Mouse (Mus musculus) fat pad, adult 2 months (tissue): ENCODE results near the gene Bbx.

Source experiments
- DNase-seq: peaks from one replicate; pipeline ENCODE4 v3.0.0-alpha.2; 2011; ENCODE audit warnings: low read depth, low spot score; ENCODE audit errors: extremely low read depth

Bbx gene

GRCm38 (mm10) chr16:50399775-50400174, 32.4 kb downstream of the Bbx start:
- DNase-seq: no peak

DNA sequence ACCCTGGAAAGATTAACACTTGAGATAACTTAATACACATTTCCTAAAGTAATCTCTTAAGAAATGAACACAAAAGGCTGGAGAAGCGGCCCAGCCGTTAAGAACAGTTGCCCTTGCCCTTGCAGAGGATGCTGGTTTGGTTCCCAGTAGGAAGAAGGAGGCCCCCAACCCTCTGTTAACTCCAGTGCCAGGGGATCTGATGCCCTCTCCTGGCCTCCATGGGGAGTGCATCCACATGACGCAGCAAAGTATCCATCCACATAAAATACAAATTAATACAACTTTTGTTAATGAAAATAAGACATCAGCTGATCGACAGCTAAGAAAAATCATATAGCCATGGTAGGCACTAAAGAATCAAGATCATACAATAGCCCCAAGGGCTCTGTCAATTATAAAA, 33.6 kb downstream of the Bbx start:
- no peak for DNase-seq

DNA sequence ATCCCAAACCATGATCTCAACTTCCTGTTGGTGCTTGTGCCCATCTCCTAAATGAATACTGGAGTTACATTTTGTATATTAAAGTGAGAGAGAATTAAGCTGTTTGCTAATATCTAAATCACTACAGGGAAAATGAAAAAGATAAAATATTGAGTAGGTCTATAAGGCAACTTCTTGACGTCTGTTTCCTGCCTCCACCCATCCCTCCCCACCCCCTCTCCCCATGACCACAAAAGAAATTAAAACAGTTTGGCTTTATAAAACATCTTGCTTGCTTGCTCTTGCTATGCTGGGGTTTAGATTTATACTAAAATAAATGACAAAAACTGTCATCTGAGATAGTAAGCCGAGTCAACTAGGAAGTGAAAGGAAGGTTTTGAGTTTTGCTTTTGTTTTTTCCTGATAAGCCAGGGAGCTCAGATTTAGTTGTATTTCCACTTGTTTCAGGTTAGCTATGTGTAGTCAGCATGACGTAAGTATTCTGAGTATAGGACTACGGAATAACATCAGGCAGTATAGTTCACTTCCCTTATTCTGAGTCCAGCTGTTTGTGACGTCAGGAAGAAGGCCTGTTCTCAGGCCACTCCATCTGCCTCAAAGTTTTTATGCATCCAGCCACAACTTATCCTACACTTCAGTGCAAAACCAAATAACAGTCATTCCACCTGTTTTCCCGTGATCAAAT, 36.1 kb downstream of the Bbx start:
- no peak for DNase-seq

- no peak for DNase-seq
These were observed 43.7 kb downstream of the Bbx start for GRCm38 (mm10) chr16:50388499-50388898.

DNA sequence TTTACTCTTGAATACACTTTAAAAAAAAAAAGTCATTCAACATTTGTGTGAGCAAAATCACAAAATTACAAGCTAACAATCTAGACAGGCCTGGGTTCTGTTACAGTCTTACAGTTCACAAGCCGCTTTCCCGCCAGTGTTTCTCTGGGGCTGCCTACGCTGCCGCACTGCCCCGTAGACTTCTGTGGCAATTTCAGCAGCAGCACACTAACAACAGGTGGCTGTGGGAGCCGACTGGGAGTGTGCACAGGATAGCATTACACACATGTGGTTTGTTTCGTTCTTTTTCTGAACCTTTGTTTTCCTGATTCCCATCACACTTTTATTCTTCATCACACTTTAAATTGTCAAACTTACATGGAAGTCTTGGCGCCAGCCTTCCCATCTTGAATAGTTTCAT, 48.6 kb downstream of the Bbx start:
- no peak for DNase-seq

DNA sequence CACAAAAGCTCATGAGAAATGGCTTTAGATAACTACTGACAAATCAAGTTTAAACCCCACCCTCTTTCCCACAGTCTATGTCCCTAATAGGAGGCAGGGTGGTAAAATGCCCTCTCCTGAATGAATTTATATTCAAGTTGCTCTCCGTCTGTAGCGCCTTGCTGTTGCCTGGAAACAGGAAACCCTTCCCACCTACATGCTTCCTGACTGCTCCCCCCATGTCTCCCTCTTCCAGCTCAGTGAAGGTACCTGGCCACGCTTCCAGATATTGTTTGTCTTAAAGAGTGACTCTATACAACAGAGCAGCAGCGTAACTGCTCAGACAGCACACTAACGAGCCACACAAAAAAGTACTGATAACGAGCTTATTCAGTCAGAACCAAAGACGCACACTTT, 50.8 kb downstream of the Bbx start:
- no peak for DNase-seq

GRCm38 (mm10) chr16:50380682-50381350, 51.4 kb downstream of the Bbx start:
- DNase-seq: no peak

DNA sequence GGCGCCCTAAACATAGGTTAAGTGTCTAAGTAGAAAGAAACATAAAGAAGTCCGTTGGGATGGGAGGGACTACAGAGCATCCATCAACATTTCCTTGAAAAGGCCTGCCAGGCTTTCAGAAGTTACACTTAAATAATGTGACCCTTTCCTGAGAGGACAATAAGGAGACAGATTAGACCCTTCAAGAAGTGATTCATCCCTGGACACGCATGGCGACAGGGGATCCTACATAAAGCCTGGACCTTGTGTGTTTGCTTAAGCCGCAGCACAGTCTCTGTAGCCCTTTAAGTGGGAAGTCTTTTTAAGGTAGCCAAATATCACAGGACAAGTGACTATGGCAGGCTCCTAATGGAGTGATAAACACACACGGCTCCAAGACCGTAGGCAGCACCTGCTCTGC, 52.0 kb downstream of the Bbx start:
- DNase-seq: no peak

DNA sequence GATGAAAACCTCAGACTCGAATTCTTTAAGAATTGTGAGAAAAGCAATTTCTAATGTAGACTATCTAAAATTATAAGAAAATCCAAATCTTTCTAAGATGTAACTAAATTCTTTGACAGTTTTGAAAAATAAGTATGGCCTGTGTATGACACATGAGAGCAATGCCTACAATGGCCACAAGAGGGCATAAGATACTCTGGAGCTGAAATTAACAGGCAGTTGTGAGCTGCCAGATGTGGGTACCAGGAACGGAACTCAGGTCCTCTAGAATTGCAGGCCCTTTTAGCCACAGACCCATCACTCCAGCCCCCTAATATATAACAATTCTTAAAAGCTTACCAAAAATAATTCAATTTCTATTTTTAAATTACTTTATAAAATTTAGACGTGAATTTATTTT, 57.6 kb downstream of the Bbx start:
- DNase-seq: no peak

GRCm38 (mm10) chr16:50373685-50374084, 58.5 kb downstream of the Bbx start:
- no peak for DNase-seq

GRCm38 (mm10) chr16:50372543-50372942, 59.6 kb downstream of the Bbx start:
- DNase-seq: no peak

DNA sequence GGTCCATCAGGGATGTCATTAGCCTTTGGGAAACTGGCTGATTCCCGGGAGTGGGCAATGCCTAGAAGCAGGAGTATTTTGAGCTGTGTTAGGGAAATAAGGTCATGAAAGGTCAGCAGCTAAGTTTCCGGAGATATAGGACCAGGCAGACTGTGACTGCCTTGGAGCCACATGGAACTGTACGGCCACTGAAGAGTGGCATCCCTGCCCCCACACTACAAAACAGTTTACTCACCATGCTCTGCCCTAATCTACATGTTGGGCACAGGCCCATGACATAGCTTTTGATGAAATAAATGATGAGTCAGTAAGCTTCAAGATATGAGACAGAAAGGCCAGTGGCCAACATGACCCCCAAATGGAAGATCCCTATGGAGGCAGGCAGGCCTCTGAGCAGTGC, 60.7 kb downstream of the Bbx start:
- no peak for DNase-seq

GRCm38 (mm10) chr16:50370423-50370822, 61.8 kb downstream of the Bbx start:
- DNase-seq: no peak

DNA sequence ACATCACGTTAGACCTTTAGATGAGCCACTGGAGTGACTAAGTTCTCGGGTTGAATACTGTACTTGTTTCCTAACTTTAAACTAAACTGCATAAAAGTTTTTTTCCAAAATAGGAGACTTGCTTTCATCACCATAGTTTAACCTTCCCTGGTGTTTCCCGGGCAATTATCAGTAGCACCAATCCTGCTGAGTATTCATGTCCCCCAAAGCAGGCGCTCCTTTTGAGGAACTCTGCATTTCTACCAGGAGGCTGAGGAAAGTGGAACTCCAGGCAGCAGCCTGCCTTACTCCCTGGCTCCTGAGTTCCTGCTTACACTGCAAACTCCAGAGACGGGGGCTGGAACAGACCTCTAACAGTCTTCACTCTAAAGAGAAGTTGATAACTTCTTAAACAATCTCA, 65.6 kb downstream of the Bbx start:
- DNase-seq: no peak

- no peak for DNase-seq
These were observed 67.8 kb downstream of the Bbx start for GRCm38 (mm10) chr16:50364189-50365059.

DNA sequence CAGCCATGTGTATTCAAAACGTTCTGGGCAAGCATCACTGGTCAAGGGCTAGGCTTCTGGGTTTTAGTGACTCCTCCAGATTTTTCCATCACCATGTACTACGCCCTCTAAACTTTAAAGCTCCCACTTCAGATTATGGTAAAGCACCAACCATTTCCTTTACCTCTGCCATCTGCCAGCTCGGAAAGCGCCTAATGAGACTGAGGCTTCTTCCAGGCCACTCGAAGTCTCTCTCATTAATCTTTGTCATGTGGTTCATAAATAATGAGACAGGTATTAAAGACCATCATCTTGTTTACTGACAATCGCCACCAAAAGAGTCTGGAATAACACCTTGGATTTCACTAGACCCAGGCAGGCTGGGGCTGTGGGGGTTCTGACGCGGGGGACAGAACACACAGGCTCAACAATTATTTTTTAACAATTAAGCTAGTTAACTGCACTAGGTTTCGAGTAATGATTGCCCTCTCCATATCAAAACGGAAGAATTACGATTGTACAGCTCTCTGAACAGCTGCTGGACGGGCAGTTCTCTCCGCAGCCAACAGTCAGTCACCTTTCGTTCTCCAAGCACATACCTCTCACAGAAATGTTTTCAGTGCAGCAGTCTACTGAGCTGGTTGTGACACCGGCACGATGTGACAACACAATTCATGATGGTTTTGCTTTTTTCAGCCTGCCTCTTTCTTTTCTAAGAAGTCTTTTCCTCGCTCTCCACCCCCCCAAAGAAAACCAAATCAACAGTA, 68.6 kb downstream of the Bbx start:
- DNase-seq: no peak

DNA sequence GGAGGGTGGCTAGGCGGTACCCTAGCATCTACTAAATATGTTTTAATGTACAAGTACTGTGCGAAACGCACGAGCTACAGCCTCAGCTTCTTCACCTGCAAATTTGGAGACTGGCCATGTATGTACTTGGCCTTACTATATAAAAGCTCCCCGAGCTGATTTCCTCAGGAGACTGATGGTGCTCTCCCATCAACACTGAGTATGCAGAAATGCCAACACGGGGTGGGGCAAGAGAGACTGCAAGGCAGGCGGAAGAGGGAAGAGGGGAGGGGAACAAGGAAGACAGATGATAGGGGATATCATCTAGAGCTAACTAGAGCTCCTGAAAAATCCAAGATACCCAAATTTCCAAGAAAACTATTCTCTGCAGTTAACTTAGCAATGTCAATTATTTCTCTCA, 71.6 kb downstream of the Bbx start:
- DNase-seq: no peak

GRCm38 (mm10) chr16:50329684-50330083, 102.5 kb downstream of the Bbx start:
- no peak for DNase-seq

- no peak for DNase-seq
These were observed 107.4 kb downstream of the Bbx start for GRCm38 (mm10) chr16:50324746-50325145.

GRCm38 (mm10) chr16:50324292-50324691, 107.9 kb downstream of the Bbx start:
- no peak for DNase-seq

- DNase-seq: no peak
These were observed 110.8 kb downstream of the Bbx start for GRCm38 (mm10) chr16:50321368-50321767.
